Mouse (Mus musculus) B cell, adult 2 months (primary cell): ENCODE results near the gene Ccdc40.

Experiments used
- DNase-seq, 2 experiments: peaks; one replicate each; pipeline ENCODE4 v3.0.0; 2022

Gene Ccdc40

GRCm38 (mm10) chr11:119208870-119209370 lies 19.5 kb upstream of the Ccdc40 start:
- DNase-seq = no peak

- no peak for DNase-seq
These were observed 18.9 kb upstream of the Ccdc40 start for GRCm38 (mm10) chr11:119209371-119210025.

- no peak for DNase-seq
These were observed 17.9 kb upstream of the Ccdc40 start for GRCm38 (mm10) chr11:119210321-119211100.

- no peak for DNase-seq
These were observed 16.6 kb upstream of the Ccdc40 start for GRCm38 (mm10) chr11:119211604-119212309.

- DNase-seq = no peak
These were observed 15.0 kb upstream of the Ccdc40 start for GRCm38 (mm10) chr11:119213166-119213885.

GRCm38 (mm10) chr11:119215038-119215904 lies 13.1 kb upstream of the Ccdc40 start:
- DNase-seq = no peak

- no peak for DNase-seq
These were observed 12.4 kb upstream of the Ccdc40 start for GRCm38 (mm10) chr11:119215905-119216507.

GRCm38 (mm10) chr11:119217861-119218260 lies 10.5 kb upstream of the Ccdc40 start:
- DNase-seq = no peak

- no peak for DNase-seq
These were observed 8.4 kb upstream of the Ccdc40 start for GRCm38 (mm10) chr11:119219816-119220465.

GRCm38 (mm10) chr11:119221812-119222510 lies 6.4 kb upstream of the Ccdc40 start:
- DNase-seq = no peak

- no peak for DNase-seq
These were observed 5.1 kb upstream of the Ccdc40 start for GRCm38 (mm10) chr11:119223124-119223890.

GRCm38 (mm10) chr11:119224926-119225325 lies 3.4 kb upstream of the Ccdc40 start:
- no peak for DNase-seq

GRCm38 (mm10) chr11:119225634-119226033 lies 2.7 kb upstream of the Ccdc40 start:
- DNase-seq = no peak

- DNase-seq = no peak
These were observed 781 bp upstream of the Ccdc40 start for GRCm38 (mm10) chr11:119227591-119227990.

GRCm38 (mm10) chr11:119228846-119229626 lies 664 bp downstream of the Ccdc40 start:
- peak; percentile 90 to 91 for DNase-seq

GRCm38 (mm10) chr11:119234770-119235169 lies 6.4 kb downstream of the Ccdc40 start:
- DNase-seq = peak; percentile 37

GRCm38 (mm10) chr11:119235596-119235995 lies 7.2 kb downstream of the Ccdc40 start:
- DNase-seq = peak; percentile 83 to 86

- no peak for DNase-seq
These were observed 8.0 kb downstream of the Ccdc40 start for GRCm38 (mm10) chr11:119236354-119236753.
